Mouse (Mus musculus) stomach, postnatal 0 days (tissue): ENCODE results near the gene Usp3.

Experiments
- CTCF ChIP-seq: IDR thresholded peaks from 2 replicates; pipeline ENCODE4 v1.5.1; 2016; ENCODE audit warnings: antibody characterized with exemption, low read depth, mild to moderate bottlenecking, moderate library complexity
- EP300 ChIP-seq: optimal IDR thresholded peaks from 2 replicates; pipeline ENCODE3; 2016; ENCODE audit warnings: antibody characterized with exemption

DNA sequence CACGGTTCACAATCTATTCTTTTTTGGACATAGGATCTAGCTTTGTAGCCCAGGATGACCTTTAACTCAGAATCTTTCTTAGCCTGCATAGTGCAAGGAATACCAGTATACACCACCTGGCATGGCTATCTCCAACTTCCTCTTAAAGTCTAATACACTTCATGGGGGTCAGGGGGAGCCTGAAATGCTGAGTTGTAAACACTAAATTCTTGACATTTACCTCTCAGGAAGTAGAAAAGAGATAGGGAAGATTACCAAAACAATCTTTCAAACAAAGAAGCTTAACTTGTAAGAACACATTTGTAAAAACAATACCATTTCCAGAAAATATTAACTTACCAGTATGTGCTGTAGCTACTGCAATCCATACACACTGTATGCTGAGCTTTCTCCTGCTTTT is 30.7 kb downstream of the Usp3 start:
- TF ChIP-seq CTCF (no peak), EP300 (no peak)
